Mouse (Mus musculus): Measurements from ENCODE around the gene Scg3. TPM values are rescaled to one million over a fixed set of nuclear protein-coding genes. Genes with fewer than 3 reads are reported as not detected.

Gene Scg3
- polyA plus RNA-seq, 1 experiment from 2014 or later = 84.2 TPM

GRCm38 (mm10) chr9:75599191-75599841 lies 84.5 kb downstream of the Scg3 start:
- peak overlapping the region; percentile 46; the same call in 1 of the 2 replicates for H3K27ac ChIP-seq (ENCODE audit: low read depth, low read length)
- peaks cover 18% of the 10 kb centered on the region for H3K36me3 ChIP-seq (ENCODE audit: control insufficient read depth, insufficient read depth, low read length)
- WGBS = 27% methylated on average over 5 of the region's 5 CpGs
- H3K4me3 ChIP-seq (ENCODE audit: low read depth, low read length) = no peak overlapping the region
- H3K9me3 ChIP-seq (replicated peaks; ENCODE audit: control insufficient read depth, low read length) = no peaks in the 10 kb centered on the region
- no peak overlapping the region for H3K4me2 ChIP-seq (ENCODE audit: low read length)
- DNase-seq (ENCODE audit: low spot score) (peak; percentile 94), ATAC-seq (peak; percentile 94)
- H3K27me3 ChIP-seq (replicated peaks; ENCODE audit: control insufficient read depth, insufficient read depth, low read length) = no peaks in the 10 kb centered on the region
- H3K9ac ChIP-seq (ENCODE audit: low read length) = no peak overlapping the region
- peaks cover 9% of the 10 kb centered on the region for H3K4me1 ChIP-seq (ENCODE audit: control insufficient read depth, insufficient read depth, low read length)

GRCm38 (mm10) chr9:75597596-75597995 lies 86.3 kb downstream of the Scg3 start:
- WGBS = 70% methylated on average over 4 of the region's 4 CpGs
- ATAC-seq (no peak), DNase-seq (ENCODE audit: low spot score) (no peak)
- Histone ChIP-seq H3K4me3 (ENCODE audit: low read depth, low read length) (no peak overlapping the region), H3K27me3 (replicated peaks; ENCODE audit: control insufficient read depth, insufficient read depth, low read length) (no peaks in the 10 kb centered on the region), H3K4me2 (ENCODE audit: low read length) (no peak overlapping the region), H3K36me3 (ENCODE audit: control insufficient read depth, insufficient read depth, low read length) (peaks cover 33% of the 10 kb centered on the region), H3K9me3 (replicated peaks; ENCODE audit: control insufficient read depth, low read length) (no peaks in the 10 kb centered on the region), H3K27ac (ENCODE audit: low read depth, low read length) (no peak overlapping the region), H3K4me1 (ENCODE audit: control insufficient read depth, insufficient read depth, low read length) (peaks cover 9% of the 10 kb centered on the region), H3K9ac (ENCODE audit: low read length) (no peak overlapping the region)

- Histone ChIP-seq H3K4me2 (ENCODE audit: low read length) (no peak overlapping the region), H3K4me3 (ENCODE audit: low read depth, low read length) (no peak overlapping the region), H3K9me3 (replicated peaks; ENCODE audit: control insufficient read depth, low read length) (no peaks in the 10 kb centered on the region), H3K9ac (ENCODE audit: low read length) (no peak overlapping the region), H3K4me1 (ENCODE audit: control insufficient read depth, insufficient read depth, low read length) (peaks cover 9% of the 10 kb centered on the region), H3K27me3 (replicated peaks; ENCODE audit: control insufficient read depth, insufficient read depth, low read length) (no peaks in the 10 kb centered on the region), H3K27ac (ENCODE audit: low read depth, low read length) (no peak overlapping the region), H3K36me3 (ENCODE audit: control insufficient read depth, insufficient read depth, low read length) (peaks cover 38% of the 10 kb centered on the region)
- DNase-seq (ENCODE audit: low spot score) (no peak), ATAC-seq (no peak)
- 90% methylated on average over 13 of the region's 13 CpGs for whole genome bisulfite sequencing
Measured at GRCm38 (mm10) chr9:75597036-75597435, 86.8 kb downstream of the Scg3 start.

- Histone ChIP-seq H3K9ac (ENCODE audit: low read length) (no peak overlapping the region), H3K4me2 (ENCODE audit: low read length) (no peak overlapping the region), H3K36me3 (ENCODE audit: control insufficient read depth, insufficient read depth, low read length) (peaks cover 72% of the 10 kb centered on the region), H3K27ac (ENCODE audit: low read depth, low read length) (no peak overlapping the region), H3K4me1 (ENCODE audit: control insufficient read depth, insufficient read depth, low read length) (no peaks in the 10 kb centered on the region), H3K27me3 (replicated peaks; ENCODE audit: control insufficient read depth, insufficient read depth, low read length) (no peaks in the 10 kb centered on the region), H3K9me3 (replicated peaks; ENCODE audit: control insufficient read depth, low read length) (no peaks in the 10 kb centered on the region), H3K4me3 (ENCODE audit: low read depth, low read length) (no peak overlapping the region)
- 81% methylated on average over 5 of the region's 5 CpGs for WGBS
- DNase-seq (ENCODE audit: low spot score) (peak; percentile 53), ATAC-seq (peak; percentile 9; the same call in 1 of the 2 replicates)
Measured at GRCm38 (mm10) chr9:75593481-75593880, 90.4 kb downstream of the Scg3 start.

Other genes with a start within 250 kb of the Scg3 start
- gene Leo1, start 242.5 kb downstream of the Scg3 start, polyA plus RNA-seq (2014; fragmentation: Nextera tagmentation; extraction: Ambion mirVana) = 34.1 and 39.7 TPM in 2 replicates
- gene Tmod3, start 124.4 kb downstream of the Scg3 start, polyA plus RNA-seq (2014; fragmentation: Nextera tagmentation; extraction: Ambion mirVana) = 92.4 and 104 TPM in 2 replicates
- 127 and 193 TPM in 2 replicates for gene Tmod2, start 72.7 kb downstream of the Scg3 start, polyA plus RNA-seq (2014; fragmentation: Nextera tagmentation; extraction: Ambion mirVana)
- 26.0 and 34.1 TPM in 2 replicates for gene Lysmd2, start 58.3 kb downstream of the Scg3 start, polyA plus RNA-seq (2014; fragmentation: Nextera tagmentation; extraction: Ambion mirVana)
- gene Bmp5, start 91.3 kb upstream of the Scg3 start, polyA plus RNA-seq (2014; fragmentation: Nextera tagmentation; extraction: Ambion mirVana) = 1.8 and 2.2 TPM in 2 replicates